Mouse (Mus musculus) kidney, adult 2 months (tissue): ENCODE data around the gene Sectm1b.

Experiments
- CTCF ChIP-seq: fragments of 200-500 bp; conservative IDR thresholded peaks from 2 replicates; pipeline ENCODE4 v1.5.1; 2011; ENCODE audit warnings: low read depth, mild to moderate bottlenecking, control low read depth, low read length, moderate library complexity, mixed read lengths; ENCODE audit not compliant: insufficient read depth, insufficient read length
- POLR2A ChIP-seq: fragments of 200-500 bp; IDR thresholded peaks from one replicate; pipeline ENCODE4 v1.6.1; 2011; ENCODE audit warnings: low read depth, low read length, control low read depth

GRCm38 (mm10) chr11:121041212-121041611, 22.2 kb downstream of the Sectm1b start:
- peak; percentile 87 for TF ChIP-seq CTCF
- TF ChIP-seq POLR2A: no peak
